Comparison of ENCODE assay signal across 9 mouse cellular contexts in the genomic region with DNA sequence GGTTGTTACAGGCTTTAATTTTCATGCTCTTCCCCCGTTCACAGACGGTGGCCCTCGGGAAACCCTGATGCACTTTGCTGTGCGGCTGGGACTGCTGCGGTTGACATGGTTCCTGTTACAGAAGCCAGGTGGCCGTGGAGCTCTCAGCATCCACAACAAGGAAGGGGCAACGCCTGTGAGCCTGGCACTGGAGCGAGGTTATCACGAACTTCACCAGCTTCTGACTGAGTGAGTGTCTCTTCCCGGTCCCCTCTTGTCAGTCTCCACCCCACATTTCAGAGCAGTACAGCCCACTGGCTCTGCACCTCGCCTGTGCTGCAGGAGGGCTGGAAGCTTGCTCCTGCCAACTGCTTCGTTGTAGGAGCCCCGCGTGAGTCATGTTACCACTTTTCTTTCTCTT.
A peak's percentile ranks its signal among the peaks of the same experiment; 100 is the strongest.
DNase-seq lines count a peak whose midpoint lies in the region; ATAC-seq lines count a peak whose summit lies in the region.
"Had no signal": no experiment of that assay in that cellular context is flagged by ENCODE, and none has a peak within 500 bp of the region (broad histone marks: within the 10 kb centered on the region; RNA-seq: fewer than 3 reads in every experiment).

No protein-coding gene starts in this region.

- H3K36me3 ChIP-seq in forebrain, embryonic 16.5 days (ENCODE audit: control insufficient read depth, insufficient read depth): no peaks in the 10 kb centered on the region

- H3K4me3 ChIP-seq in forebrain, embryonic 16.5 days (replicated peaks; ENCODE audit: low read length): no peak overlapping the region
- H3K4me3 ChIP-seq: limb, embryonic 13.5 days had no signal

- peak; percentile 92 for DNase-seq in 416B (ENCODE audit: low read depth)
- peak; percentile 64 to 67 for DNase-seq in CD8-positive naive resting alpha-beta T cell, adult 2 months (ENCODE audit: low read depth in 2 of 2, low spot score in 2 of 2)
- peak; percentile 42 to 43 for DNase-seq in heart, postnatal 10 days
- DNase-seq in adrenal gland, adult (ENCODE audit: inconsistent age in 2 of 2, low spot score in 1 of 2): no peak
- no peak for DNase-seq in urinary bladder, adult 2 months (ENCODE audit: low spot score)

- no peak overlapping the region for H3K4me2 ChIP-seq in forebrain, embryonic 16.5 days (ENCODE audit: low read length)
- H3K4me2 ChIP-seq: limb, embryonic 13.5 days had no signal

- peak; percentile 60 for ATAC-seq in monocyte, adult 5-6 weeks (replicated peaks; ENCODE audit: insufficient number of reproducible peaks, low FRiP score, low TSS enrichment, poor library complexity, severe bottlenecking)
- no peak for ATAC-seq in cerebellum, adult (ENCODE audit: insufficient number of reproducible peaks, low FRiP score, low TSS enrichment)
- ATAC-seq in forebrain, embryonic 16.5 days: no peak

- no peaks in the 10 kb centered on the region for H3K9me3 ChIP-seq in forebrain, embryonic 16.5 days (ENCODE audit: control insufficient read depth, low read length)
- H3K9me3 ChIP-seq: limb, embryonic 13.5 days had no signal

- H3K27ac ChIP-seq in forebrain, embryonic 16.5 days (ENCODE audit: low read length): no peak overlapping the region
- H3K27ac ChIP-seq: limb, embryonic 13.5 days had no signal

- WGBS in forebrain, embryonic 16.5 days: 84% methylated on average over 14 of the region's 14 CpGs

- H3K27me3 ChIP-seq in forebrain, embryonic 16.5 days (replicated peaks; ENCODE audit: control insufficient read depth, insufficient read depth, low read length): no peaks in the 10 kb centered on the region
- H3K27me3 ChIP-seq: limb, embryonic 13.5 days had no signal

- intact Hi-C loops in heart, postnatal 10 days (cut with DNase I): no loop called here

- no peak overlapping the region for H3K9ac ChIP-seq in forebrain, embryonic 16.5 days (replicated peaks; ENCODE audit: low read depth, low read length)
- H3K9ac ChIP-seq: limb, embryonic 13.5 days had no signal

- H3K4me1 ChIP-seq in forebrain, embryonic 16.5 days (replicated peaks; ENCODE audit: control insufficient read depth, insufficient read depth, low read length): no peaks in the 10 kb centered on the region
- H3K4me1 ChIP-seq: limb, embryonic 13.5 days had no signal

Comparison
In these comparisons a context has a peak if more than half of its experiments do, and no peak if none do; other contexts are left out.
1. DNase-seq: peak in 416B (single experiment), CD8-positive naive resting alpha-beta T cell, adult 2 months (2 of 2) and heart, postnatal 10 days (2 of 2); none in adrenal gland, adult (0 of 2) and urinary bladder, adult 2 months (single experiment).